Mouse (Mus musculus): ENCODE results near the gene Mrpl48. TPM values are rescaled to one million over a fixed set of nuclear protein-coding genes. Genes with fewer than 3 reads are reported as not detected.

Mrpl48 gene
- polyA plus RNA-seq, 1 experiment from 2014 or later = 78.9 TPM

GRCm38 (mm10) chr7:100514573-100514972 is 93.5 kb downstream of the Mrpl48 start, which contains the start of gene Dnajb13:
TSS of gene Dnajb13 (minus strand) at chr7:100514960.
- Histone ChIP-seq H3K9me3 (ENCODE audit: control insufficient read depth, low read length) (no peaks in the 10 kb centered on the region), H3K4me2 (no peak within 1 kb of the TSS), H3K9ac (ENCODE audit: low read depth, low read length) (no peak within 1 kb of the TSS), H3K4me1 (replicated peaks; ENCODE audit: control insufficient read depth, insufficient read depth, low read length) (no peaks in the 10 kb centered on the region), H3K27ac (ENCODE audit: low read depth, low read length) (no peak within 1 kb of the TSS), H3K27me3 (replicated peaks; ENCODE audit: control insufficient read depth, insufficient read depth, low read length) (no peaks in the 10 kb centered on the region), H3K4me3 (ENCODE audit: low read depth, low read length) (no peak within 1 kb of the TSS), H3K36me3 (ENCODE audit: control insufficient read depth, insufficient read depth, low read length) (no peaks in the 10 kb centered on the region)
- DNase-seq (ENCODE audit: low spot score) (no peak), ATAC-seq (replicated peaks; ENCODE audit: low FRiP score) (no peak)
- whole genome bisulfite sequencing = 47% methylated on average over 11 of the region's 11 CpGs

- no peak overlapping the region for H3K27ac ChIP-seq (ENCODE audit: low read depth, low read length)
- H3K9me3 ChIP-seq (ENCODE audit: control insufficient read depth, low read length) = no peaks in the 10 kb centered on the region
- no peaks in the 10 kb centered on the region for H3K4me1 ChIP-seq (replicated peaks; ENCODE audit: control insufficient read depth, insufficient read depth, low read length)
- no peak overlapping the region for H3K9ac ChIP-seq (ENCODE audit: low read depth, low read length)
- 57% methylated on average over 8 of the region's 8 CpGs for WGBS
- no peaks in the 10 kb centered on the region for H3K36me3 ChIP-seq (ENCODE audit: control insufficient read depth, insufficient read depth, low read length)
- no peaks in the 10 kb centered on the region for H3K27me3 ChIP-seq (replicated peaks; ENCODE audit: control insufficient read depth, insufficient read depth, low read length)
- no peak overlapping the region for H3K4me2 ChIP-seq
- DNase-seq (ENCODE audit: low spot score) (no peak), ATAC-seq (replicated peaks; ENCODE audit: low FRiP score) (no peak)
- H3K4me3 ChIP-seq (ENCODE audit: low read depth, low read length) = no peak overlapping the region
Measured at GRCm38 (mm10) chr7:100511602-100512001, 96.5 kb downstream of the Mrpl48 start.

- Histone ChIP-seq H3K27me3 (replicated peaks; ENCODE audit: control insufficient read depth, insufficient read depth, low read length) (no peaks in the 10 kb centered on the region), H3K9me3 (ENCODE audit: control insufficient read depth, low read length) (no peaks in the 10 kb centered on the region), H3K4me2 (no peak overlapping the region), H3K4me1 (replicated peaks; ENCODE audit: control insufficient read depth, insufficient read depth, low read length) (no peaks in the 10 kb centered on the region), H3K4me3 (ENCODE audit: low read depth, low read length) (no peak overlapping the region), H3K36me3 (ENCODE audit: control insufficient read depth, insufficient read depth, low read length) (no peaks in the 10 kb centered on the region), H3K9ac (ENCODE audit: low read depth, low read length) (no peak overlapping the region), H3K27ac (ENCODE audit: low read depth, low read length) (no peak overlapping the region)
- DNase-seq (ENCODE audit: low spot score) (no peak), ATAC-seq (replicated peaks; ENCODE audit: low FRiP score) (no peak)
- WGBS = 48% methylated on average over 3 of the region's 3 CpGs
Measured at GRCm38 (mm10) chr7:100508670-100509069, 99.4 kb downstream of the Mrpl48 start.

GRCm38 (mm10) chr7:100506494-100506893 is 101.6 kb downstream of the Mrpl48 start:
- 73% methylated on average over 4 of the region's 4 CpGs for WGBS
- Histone ChIP-seq H3K27me3 (replicated peaks; ENCODE audit: control insufficient read depth, insufficient read depth, low read length) (no peaks in the 10 kb centered on the region), H3K36me3 (ENCODE audit: control insufficient read depth, insufficient read depth, low read length) (no peaks in the 10 kb centered on the region), H3K4me2 (no peak overlapping the region), H3K9me3 (ENCODE audit: control insufficient read depth, low read length) (no peaks in the 10 kb centered on the region), H3K9ac (ENCODE audit: low read depth, low read length) (no peak overlapping the region), H3K4me3 (ENCODE audit: low read depth, low read length) (no peak overlapping the region), H3K27ac (ENCODE audit: low read depth, low read length) (no peak overlapping the region), H3K4me1 (replicated peaks; ENCODE audit: control insufficient read depth, insufficient read depth, low read length) (peaks cover 8% of the 10 kb centered on the region)
- no peak for ATAC-seq (replicated peaks; ENCODE audit: low FRiP score)
- no peak for DNase-seq (ENCODE audit: low spot score)

GRCm38 (mm10) chr7:100504740-100505487 is 103.2 kb downstream of the Mrpl48 start:
- H3K27ac ChIP-seq (ENCODE audit: low read depth, low read length) = no peak overlapping the region
- no peaks in the 10 kb centered on the region for H3K27me3 ChIP-seq (replicated peaks; ENCODE audit: control insufficient read depth, insufficient read depth, low read length)
- H3K4me2 ChIP-seq = no peak overlapping the region
- H3K36me3 ChIP-seq (ENCODE audit: control insufficient read depth, insufficient read depth, low read length) = peaks cover 1% of the 10 kb centered on the region; the same call in 1 of the 2 replicates
- DNase-seq (ENCODE audit: low spot score) (no peak), ATAC-seq (replicated peaks; ENCODE audit: low FRiP score) (no peak)
- no peak overlapping the region for H3K4me3 ChIP-seq (ENCODE audit: low read depth, low read length)
- H3K4me1 ChIP-seq (replicated peaks; ENCODE audit: control insufficient read depth, insufficient read depth, low read length) = peaks cover 13% of the 10 kb centered on the region
- WGBS = 79% methylated on average over 13 of the region's 13 CpGs
- H3K9ac ChIP-seq (ENCODE audit: low read depth, low read length) = no peak overlapping the region
- H3K9me3 ChIP-seq (ENCODE audit: control insufficient read depth, low read length) = no peaks in the 10 kb centered on the region

- H3K9me3 ChIP-seq (ENCODE audit: control insufficient read depth, low read length) = no peaks in the 10 kb centered on the region
- H3K27ac ChIP-seq (ENCODE audit: low read depth, low read length) = no peak overlapping the region
- DNase-seq (ENCODE audit: low spot score) = no peak
- H3K4me2 ChIP-seq = no peak overlapping the region
- no peak for ATAC-seq (replicated peaks; ENCODE audit: low FRiP score)
- H3K36me3 ChIP-seq (ENCODE audit: control insufficient read depth, insufficient read depth, low read length) = peaks cover 18% of the 10 kb centered on the region
- H3K4me3 ChIP-seq (ENCODE audit: low read depth, low read length) = no peak overlapping the region
- no peaks in the 10 kb centered on the region for H3K27me3 ChIP-seq (replicated peaks; ENCODE audit: control insufficient read depth, insufficient read depth, low read length)
- H3K4me1 ChIP-seq (replicated peaks; ENCODE audit: control insufficient read depth, insufficient read depth, low read length) = peaks cover 13% of the 10 kb centered on the region
- no peak overlapping the region for H3K9ac ChIP-seq (ENCODE audit: low read depth, low read length)
- WGBS = 54% methylated on average over 5 of the region's 5 CpGs
Measured at GRCm38 (mm10) chr7:100503076-100503475, 105.0 kb downstream of the Mrpl48 start.

- peak; percentile 21; the same call in 1 of the 2 replicates for ATAC-seq (replicated peaks; ENCODE audit: low FRiP score)
- Histone ChIP-seq H3K36me3 (ENCODE audit: control insufficient read depth, insufficient read depth, low read length) (peaks cover 23% of the 10 kb centered on the region), H3K27ac (ENCODE audit: low read depth, low read length) (peak overlapping the region; percentile 39; the same call in 1 of the 2 replicates), H3K9me3 (ENCODE audit: control insufficient read depth, low read length) (no peaks in the 10 kb centered on the region), H3K4me3 (ENCODE audit: low read depth, low read length) (no peak overlapping the region), H3K27me3 (replicated peaks; ENCODE audit: control insufficient read depth, insufficient read depth, low read length) (no peaks in the 10 kb centered on the region), H3K4me2 (no peak overlapping the region), H3K4me1 (replicated peaks; ENCODE audit: control insufficient read depth, insufficient read depth, low read length) (peaks cover 13% of the 10 kb centered on the region), H3K9ac (ENCODE audit: low read depth, low read length) (peak overlapping the region; percentile 23)
- DNase-seq (ENCODE audit: low spot score) = no peak
- whole genome bisulfite sequencing = 66% methylated on average over 7 of the region's 7 CpGs
Measured at GRCm38 (mm10) chr7:100502374-100502922, 105.7 kb downstream of the Mrpl48 start.

GRCm38 (mm10) chr7:100501844-100502373 is 106.2 kb downstream of the Mrpl48 start:
- peaks cover 28% of the 10 kb centered on the region for H3K36me3 ChIP-seq (ENCODE audit: control insufficient read depth, insufficient read depth, low read length)
- no peak overlapping the region for H3K4me3 ChIP-seq (ENCODE audit: low read depth, low read length)
- no peak for ATAC-seq (replicated peaks; ENCODE audit: low FRiP score)
- H3K27ac ChIP-seq (ENCODE audit: low read depth, low read length) = peak overlapping the region; percentile 39; the same call in 1 of the 2 replicates
- H3K9me3 ChIP-seq (ENCODE audit: control insufficient read depth, low read length) = no peaks in the 10 kb centered on the region
- no peak for DNase-seq (ENCODE audit: low spot score)
- no peaks in the 10 kb centered on the region for H3K27me3 ChIP-seq (replicated peaks; ENCODE audit: control insufficient read depth, insufficient read depth, low read length)
- whole genome bisulfite sequencing = 64% methylated on average over 2 of the region's 2 CpGs
- no peak overlapping the region for H3K4me2 ChIP-seq
- peaks cover 15% of the 10 kb centered on the region for H3K4me1 ChIP-seq (replicated peaks; ENCODE audit: control insufficient read depth, insufficient read depth, low read length)
- no peak overlapping the region; the same call in 1 of the 2 replicates for H3K9ac ChIP-seq (ENCODE audit: low read depth, low read length)

Measured in liver, embryonic 11.5 days (tissue).